Mouse (Mus musculus): ENCODE measurements at regions not wholly inside any gene's neighbourhood (a gene's known extent, or its start where the extent isn't known, plus 50 kb on each side); places are given as distances from the start of the nearest gene placed in this dataset.
A peak's percentile ranks its signal among the peaks of the same experiment; 100 is the strongest.

DNA sequence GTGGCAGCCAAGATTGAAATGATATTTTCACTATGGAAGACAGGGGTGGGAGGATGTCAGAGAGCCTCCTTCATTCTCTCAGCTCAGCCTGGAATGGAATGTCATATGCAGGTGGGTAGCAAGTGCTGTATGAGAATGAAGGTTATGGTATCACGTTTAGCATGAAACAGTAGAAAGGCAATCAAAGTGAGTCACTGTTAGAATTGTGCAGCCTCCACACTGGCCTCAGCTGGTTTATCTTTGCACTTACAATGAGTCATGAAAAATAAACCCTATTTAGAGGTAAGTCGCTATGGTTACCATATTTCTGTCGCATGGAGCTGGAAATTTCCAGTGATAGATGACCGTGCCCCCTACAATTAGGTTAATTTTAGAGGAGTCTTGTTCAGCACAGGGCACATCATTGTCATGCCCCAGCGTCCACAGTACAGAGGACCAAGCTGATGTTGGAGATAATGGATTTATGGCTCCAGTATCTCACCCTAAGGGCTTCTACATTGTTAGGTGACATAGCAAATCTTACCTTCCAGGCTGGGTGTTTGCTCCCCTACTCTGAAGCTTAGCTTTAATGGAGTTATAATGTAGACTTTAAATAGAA lies 167.9 kb upstream of the Pard3b start:
- no peak for ATAC-seq

DNA sequence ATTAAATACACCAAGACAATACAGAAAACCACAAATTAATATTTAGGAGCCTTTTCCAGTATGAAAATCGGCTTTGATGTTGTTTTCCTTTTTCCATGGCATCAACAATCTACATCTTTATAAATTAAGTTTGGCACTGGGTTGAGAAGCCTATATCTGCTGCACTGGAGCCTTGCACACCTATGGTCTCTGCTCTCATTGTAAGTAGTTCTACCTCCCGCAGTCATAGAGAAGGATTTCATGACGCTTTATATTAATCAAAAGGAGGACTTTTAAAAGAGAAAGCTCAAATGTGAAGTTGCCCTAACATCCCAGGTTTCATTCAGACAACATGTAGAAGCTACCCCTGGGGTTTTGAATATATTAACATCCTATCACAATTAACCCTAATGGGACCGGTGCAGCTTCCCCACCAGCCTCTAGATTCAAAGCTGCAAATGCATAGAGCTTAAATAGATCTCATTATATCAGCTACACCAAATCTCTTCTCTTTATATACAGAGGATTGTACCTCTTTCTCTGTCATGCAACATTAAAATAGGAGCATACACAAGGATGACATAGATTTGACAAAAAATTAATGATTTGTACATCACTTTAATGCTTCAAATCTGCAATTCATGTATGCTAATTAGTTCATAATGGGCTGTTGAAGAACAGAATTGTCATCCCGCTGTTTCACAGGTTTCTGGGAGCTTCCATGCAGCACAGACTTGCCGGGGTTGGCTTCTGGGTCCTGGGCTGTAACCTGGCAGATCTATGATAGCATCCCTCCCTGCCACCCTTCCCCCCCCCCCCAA lies 166.6 kb upstream of the Pard3b start:
- Histone ChIP-seq H3K9ac (replicated peaks) (no peak overlapping the region), H3K4me3 (ENCODE audit: low read depth, low read length) (no peak overlapping the region), H3K27ac (ENCODE audit: low read depth) (no peak overlapping the region), H3K4me1 (ENCODE audit: insufficient read depth) (no peaks in the 10 kb centered on the region), H3K4me2 (ENCODE audit: low read depth, low read length) (no peak overlapping the region), H3K27me3 (ENCODE audit: insufficient read depth, low read length) (no peaks in the 10 kb centered on the region), H3K9me3 (ENCODE audit: low read length) (no peaks in the 10 kb centered on the region), H3K36me3 (replicated peaks; ENCODE audit: insufficient read depth, low read length) (no peaks in the 10 kb centered on the region)
- ATAC-seq, result no peak
- no peak for TF ChIP-seq CTCF (IDR thresholded peaks at IDR 0.05; ENCODE audit: low read depth)
- TF ChIP-seq EP300 (IDR thresholded peaks at IDR 0.05; ENCODE audit: low read depth), result no peak
- DNase-seq, result no peak
- 76% methylated on average over 6 of the region's 6 CpGs for WGBS (ENCODE audit: insufficient replicate concordance)

More for the DNA sequence above, 167.9 kb upstream of the Pard3b start:
- Histone ChIP-seq H3K4me3 (ENCODE audit: low read depth, low read length) (no peak overlapping the region), H3K27ac (ENCODE audit: low read depth) (no peak overlapping the region), H3K27me3 (ENCODE audit: insufficient read depth, low read length) (no peaks in the 10 kb centered on the region), H3K4me2 (ENCODE audit: low read depth, low read length) (no peak overlapping the region), H3K4me1 (ENCODE audit: insufficient read depth) (no peaks in the 10 kb centered on the region), H3K36me3 (replicated peaks; ENCODE audit: insufficient read depth, low read length) (no peaks in the 10 kb centered on the region), H3K9me3 (ENCODE audit: low read length) (no peaks in the 10 kb centered on the region), H3K9ac (replicated peaks) (no peak overlapping the region)
- 76% methylated on average over 5 of the region's 5 CpGs for WGBS (ENCODE audit: insufficient replicate concordance)
- DNase-seq, result no peak
- TF ChIP-seq CTCF (IDR thresholded peaks at IDR 0.05; ENCODE audit: low read depth) (no peak), EP300 (IDR thresholded peaks at IDR 0.05; ENCODE audit: low read depth) (no peak)

DNA sequence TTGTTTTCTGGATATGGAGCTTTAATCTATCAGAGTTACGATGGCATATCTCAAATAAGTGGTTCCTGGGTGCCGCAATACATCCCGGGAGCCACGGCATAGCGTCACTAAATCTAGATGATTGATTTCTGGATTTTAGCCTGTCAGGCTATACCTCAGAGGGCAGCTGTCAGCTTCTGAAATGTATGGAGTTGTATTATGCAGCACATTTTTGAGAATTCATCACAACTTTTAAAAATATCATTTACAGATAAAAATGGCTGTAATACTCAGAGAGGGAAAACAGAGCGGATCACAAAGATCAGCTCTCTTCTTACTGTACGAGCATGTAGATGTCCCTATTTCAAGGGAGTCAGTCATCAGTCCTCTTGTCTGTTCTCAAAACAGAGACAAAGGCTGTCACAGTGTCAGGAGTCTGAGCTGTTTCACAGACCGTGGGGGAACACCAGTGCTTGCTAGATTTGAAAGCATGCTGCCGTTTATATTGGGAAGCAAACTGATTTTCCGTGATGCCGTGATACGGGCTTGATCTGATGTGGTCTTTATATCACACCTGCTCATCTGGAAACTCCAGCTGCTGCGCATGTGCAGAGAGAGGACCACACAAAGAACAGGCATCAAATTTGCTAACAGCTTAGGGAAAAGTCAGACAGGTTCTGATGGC lies 165.9 kb upstream of the Pard3b start:
- ATAC-seq (no peak), DNase-seq (no peak)
- Histone ChIP-seq H3K4me2 (ENCODE audit: low read depth, low read length) (no peak overlapping the region), H3K36me3 (replicated peaks; ENCODE audit: insufficient read depth, low read length) (no peaks in the 10 kb centered on the region), H3K27ac (ENCODE audit: low read depth) (no peak overlapping the region), H3K27me3 (ENCODE audit: insufficient read depth, low read length) (no peaks in the 10 kb centered on the region), H3K4me3 (ENCODE audit: low read depth, low read length) (no peak overlapping the region), H3K9me3 (ENCODE audit: low read length) (no peaks in the 10 kb centered on the region), H3K9ac (replicated peaks) (no peak overlapping the region), H3K4me1 (ENCODE audit: insufficient read depth) (no peaks in the 10 kb centered on the region)
- TF ChIP-seq CTCF (IDR thresholded peaks at IDR 0.05; ENCODE audit: low read depth) (no peak), EP300 (IDR thresholded peaks at IDR 0.05; ENCODE audit: low read depth) (no peak)
- WGBS (ENCODE audit: insufficient replicate concordance), result 74% methylated on average over 13 of the region's 13 CpGs

DNA sequence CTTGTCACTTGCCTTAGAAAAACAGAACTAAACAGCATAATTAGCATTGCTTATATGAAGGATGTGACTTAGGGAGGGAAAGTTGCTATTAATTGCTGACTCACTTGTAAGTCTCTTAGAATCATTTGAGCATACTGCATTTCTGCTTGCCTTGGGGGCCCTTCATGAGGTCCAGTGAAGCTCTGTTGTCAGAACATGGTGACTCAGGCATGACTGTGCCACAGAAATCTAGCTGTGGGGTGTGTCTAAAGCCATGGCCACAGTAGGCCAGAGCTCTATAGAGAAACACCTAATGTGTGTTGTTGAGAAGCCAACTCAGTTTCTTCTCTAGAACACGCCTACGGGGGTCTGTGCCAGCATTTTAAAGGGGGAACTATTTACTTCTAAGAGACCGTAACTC lies 153.2 kb upstream of the Pard3b start:
- Histone ChIP-seq H3K27me3 (ENCODE audit: insufficient read depth, low read length) (no peaks in the 10 kb centered on the region), H3K27ac (ENCODE audit: low read depth) (no peak overlapping the region), H3K9ac (replicated peaks) (no peak overlapping the region), H3K4me2 (ENCODE audit: low read depth, low read length) (no peak overlapping the region), H3K4me3 (ENCODE audit: low read depth, low read length) (no peak overlapping the region), H3K4me1 (ENCODE audit: insufficient read depth) (no peaks in the 10 kb centered on the region), H3K9me3 (ENCODE audit: low read length) (no peaks in the 10 kb centered on the region; the same call in 1 of the 2 replicates), H3K36me3 (replicated peaks; ENCODE audit: insufficient read depth, low read length) (no peaks in the 10 kb centered on the region)
- 78% methylated on average over 3 of the region's 3 CpGs for WGBS (ENCODE audit: insufficient replicate concordance)
- ATAC-seq (no peak), DNase-seq (no peak)
- TF ChIP-seq EP300 (IDR thresholded peaks at IDR 0.05; ENCODE audit: low read depth) (no peak), CTCF (IDR thresholded peaks at IDR 0.05; ENCODE audit: low read depth) (no peak)

DNA sequence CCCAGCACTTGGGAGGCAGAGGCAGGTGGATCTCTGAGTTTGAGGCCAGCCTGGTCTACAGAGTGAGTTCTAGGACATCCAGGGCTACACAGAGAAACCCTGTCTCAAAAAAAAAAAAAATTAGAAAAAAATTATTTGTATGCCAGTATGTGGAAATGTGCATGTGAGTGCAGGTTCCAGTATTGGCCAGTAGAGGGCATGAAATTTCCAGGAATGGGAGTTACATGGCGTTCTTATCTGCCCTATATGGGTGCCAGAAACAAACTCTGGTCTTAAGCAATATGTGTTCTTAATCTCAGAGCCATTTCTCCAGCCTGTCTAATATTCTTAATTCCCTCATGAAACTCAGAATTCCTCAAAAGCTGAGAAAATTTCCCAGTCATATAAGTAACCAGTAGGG lies 113.7 kb upstream of the Pard3b start:
- 61% methylated on average over 1 of the region's 1 CpGs for WGBS (ENCODE audit: insufficient replicate concordance)
- Histone ChIP-seq H3K4me2 (ENCODE audit: low read depth, low read length) (no peak overlapping the region), H3K27me3 (ENCODE audit: insufficient read depth, low read length) (no peaks in the 10 kb centered on the region), H3K27ac (ENCODE audit: low read depth) (no peak overlapping the region), H3K9me3 (ENCODE audit: low read length) (no peaks in the 10 kb centered on the region), H3K4me1 (ENCODE audit: insufficient read depth) (no peaks in the 10 kb centered on the region), H3K36me3 (replicated peaks; ENCODE audit: insufficient read depth, low read length) (no peaks in the 10 kb centered on the region), H3K9ac (replicated peaks) (no peak overlapping the region), H3K4me3 (ENCODE audit: low read depth, low read length) (no peak overlapping the region)
- 0 out of 2 replicates have a peak, but pooled peaks have one; percentile 18 for TF ChIP-seq CTCF (IDR thresholded peaks at IDR 0.05; ENCODE audit: low read depth)
- TF ChIP-seq EP300 (IDR thresholded peaks at IDR 0.05; ENCODE audit: low read depth), result no peak
- ATAC-seq (no peak), DNase-seq (no peak)

DNA sequence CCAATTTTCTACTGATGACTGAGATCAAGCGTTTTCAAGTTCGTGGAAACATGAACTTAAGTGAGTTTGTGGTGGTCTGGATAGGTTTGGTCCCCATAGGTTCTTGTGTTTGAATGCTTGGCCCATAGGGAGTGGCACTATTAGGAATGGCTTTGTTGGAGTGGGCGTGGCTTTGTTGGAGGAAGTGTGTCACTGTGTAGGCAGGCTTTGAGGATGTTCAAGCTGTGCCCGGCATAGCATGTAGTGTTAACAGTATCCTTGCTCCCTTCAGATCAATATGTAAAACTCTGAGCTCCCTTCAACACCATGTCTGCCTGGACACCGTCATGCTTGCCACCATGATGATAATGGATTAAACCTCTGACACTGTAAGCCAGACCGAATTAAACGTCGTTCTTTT lies 112.7 kb upstream of the Pard3b start:
- Histone ChIP-seq H3K27ac (ENCODE audit: low read depth) (no peak overlapping the region), H3K27me3 (ENCODE audit: insufficient read depth, low read length) (no peaks in the 10 kb centered on the region), H3K4me2 (ENCODE audit: low read depth, low read length) (no peak overlapping the region), H3K4me3 (ENCODE audit: low read depth, low read length) (no peak overlapping the region), H3K9ac (replicated peaks) (no peak overlapping the region), H3K9me3 (ENCODE audit: low read length) (no peaks in the 10 kb centered on the region), H3K4me1 (ENCODE audit: insufficient read depth) (no peaks in the 10 kb centered on the region), H3K36me3 (replicated peaks; ENCODE audit: insufficient read depth, low read length) (no peaks in the 10 kb centered on the region)
- TF ChIP-seq CTCF (IDR thresholded peaks at IDR 0.05; ENCODE audit: low read depth) (no peak), EP300 (IDR thresholded peaks at IDR 0.05; ENCODE audit: low read depth) (no peak)
- 72% methylated on average over 8 of the region's 8 CpGs for WGBS (ENCODE audit: insufficient replicate concordance)
- DNase-seq, result no peak
- no peak for ATAC-seq
